Mouse (Mus musculus): ENCODE results near the gene P4hb.

Gene P4hb

DNA sequence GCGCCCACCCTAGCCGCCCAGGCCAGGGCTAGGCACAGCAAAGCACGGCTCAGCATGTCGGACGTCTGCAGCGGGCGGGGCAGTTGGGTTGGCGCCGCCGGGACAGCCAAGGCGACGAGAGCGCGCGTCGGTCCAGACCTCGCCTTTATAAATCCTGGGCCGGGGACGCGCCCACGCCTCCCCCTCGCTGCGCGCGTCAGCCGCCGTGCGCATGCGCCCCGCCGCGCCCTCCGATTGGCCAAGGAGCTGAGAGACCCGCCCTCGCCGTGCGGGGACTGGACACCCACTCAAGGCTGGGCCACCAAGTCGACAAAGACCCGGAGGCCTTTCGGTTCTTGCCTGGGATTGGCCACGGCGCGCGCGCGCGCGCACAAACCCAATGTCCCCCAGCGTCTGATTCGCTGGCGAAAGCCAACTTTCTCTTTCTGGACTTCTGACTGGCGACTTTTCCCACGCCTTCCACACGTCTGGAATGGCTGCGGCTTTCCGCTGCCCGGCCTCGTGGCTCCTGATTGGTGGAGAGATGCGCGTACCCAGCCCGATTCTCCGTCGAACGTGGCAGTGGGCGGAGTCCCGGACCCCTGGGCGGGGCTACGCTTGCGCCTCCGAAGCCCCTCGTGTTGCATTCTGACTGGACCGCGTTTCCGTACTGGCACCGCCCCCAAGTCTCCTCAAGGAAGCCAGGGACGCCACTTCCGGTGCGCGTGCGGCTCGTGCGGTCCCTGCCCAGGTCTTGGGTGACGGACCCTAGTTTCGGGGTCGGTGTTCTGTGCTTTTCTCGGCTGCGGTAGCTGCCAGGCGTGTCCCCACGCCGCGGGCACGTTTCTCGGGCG is at the start of gene P4hb:
Gene P4hb (minus strand): TSS at position 502 of the 833 bp plus-strand sequence.
- ChIA-PET CTCF (interaction anchor here in 3 of 4 experiments (0.6 to 3.4 kb wide), 14 partner anchors 9 to 643 kb away, joined by 3 to 18 read pairs (median 3); partner anchors contain the start of gene Rac3 (in 1 of the 3)), POLR2A (interaction anchor here (0.5 to 16.3 kb wide), 181 partner anchors 9 to 1100 kb away, joined by 3 to 358 read pairs (median 5); partner anchors contain the start of genes Arhgdia (in 3 of the 4), Arl16 (in 3 of the 4), Ccdc137 (in 3 of the 4) and Gcgr (in 3 of the 4))

DNA sequence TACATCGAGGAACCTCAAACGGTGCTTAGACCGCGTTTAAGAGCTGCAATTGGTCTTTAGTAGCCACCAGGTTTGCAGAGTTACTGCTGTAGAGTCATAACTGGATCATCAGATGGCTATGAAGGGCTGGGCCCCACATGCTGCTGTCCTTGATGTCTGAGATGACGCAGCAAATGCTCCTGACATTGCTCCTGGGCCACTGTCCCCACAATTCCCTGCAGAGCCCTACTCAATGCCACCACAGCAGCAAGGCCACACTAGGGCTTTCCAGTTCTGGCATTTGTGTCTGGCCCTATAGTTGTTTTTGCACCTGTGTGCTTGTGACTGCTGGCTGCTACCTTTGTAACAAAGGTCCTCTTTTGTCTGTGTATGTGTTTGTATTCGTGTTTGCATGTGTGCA is 49.8 kb upstream of the P4hb start:
- POLR2A ChIA-PET = interaction anchor here (0.6 to 28.4 kb wide), 16 partner anchors 1 to 230 kb away, joined by 3 to 947 read pairs (median 9); partner anchors contain the start of genes Mafg (in 3 of the 4), Npb (in 2 of the 4), Pycr1 (in 2 of the 4) and Cenpx (in 1 of the 4)

DNA sequence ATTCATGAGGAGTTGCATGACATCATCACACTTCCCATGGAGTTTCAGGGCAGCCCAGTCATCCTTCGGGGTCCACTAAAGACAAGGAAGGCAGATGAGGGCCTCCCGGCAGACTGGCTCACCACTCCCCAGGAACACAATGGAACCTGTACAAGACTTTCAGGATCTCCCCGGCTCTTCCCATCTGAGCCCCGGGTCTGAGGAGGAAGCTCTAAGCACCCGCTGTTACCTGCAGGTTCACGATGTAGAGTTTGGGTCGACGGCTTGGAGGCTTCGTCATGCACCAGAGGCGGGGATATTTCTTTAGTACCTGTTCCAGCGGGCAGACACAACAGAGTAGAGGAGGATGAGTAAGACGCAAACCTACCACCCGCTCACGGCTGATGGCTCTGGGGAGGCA is 47.1 kb upstream of the P4hb start:
- ChIA-PET POLR2A (interaction anchor here in 3 of 4 experiments (0.6 to 28.4 kb wide), 15 partner anchors 10 to 136 kb away, joined by 3 to 947 read pairs (median 7); partner anchors contain the start of genes Mafg (in 2 of the 3), Pycr1 (in 2 of the 3), Cenpx (in 1 of the 3) and Lrrc45 (in 1 of the 3)), CTCF (interaction anchor here in 1 of 4 experiments (1.3 kb wide), 1 partner anchor 13 kb away, joined by 5 read pairs; the partner anchor contains the start of gene Mafg)

More for the DNA sequence above, 49.8 kb upstream of the P4hb start:
- CTCF ChIA-PET = interaction anchor here in 2 of 4 experiments (0.6 to 2.4 kb wide), 4 partner anchors 9 to 177 kb away, joined by 3 to 14 read pairs (median 11); partner anchors contain the start of gene Npb (in 1 of the 2)

DNA sequence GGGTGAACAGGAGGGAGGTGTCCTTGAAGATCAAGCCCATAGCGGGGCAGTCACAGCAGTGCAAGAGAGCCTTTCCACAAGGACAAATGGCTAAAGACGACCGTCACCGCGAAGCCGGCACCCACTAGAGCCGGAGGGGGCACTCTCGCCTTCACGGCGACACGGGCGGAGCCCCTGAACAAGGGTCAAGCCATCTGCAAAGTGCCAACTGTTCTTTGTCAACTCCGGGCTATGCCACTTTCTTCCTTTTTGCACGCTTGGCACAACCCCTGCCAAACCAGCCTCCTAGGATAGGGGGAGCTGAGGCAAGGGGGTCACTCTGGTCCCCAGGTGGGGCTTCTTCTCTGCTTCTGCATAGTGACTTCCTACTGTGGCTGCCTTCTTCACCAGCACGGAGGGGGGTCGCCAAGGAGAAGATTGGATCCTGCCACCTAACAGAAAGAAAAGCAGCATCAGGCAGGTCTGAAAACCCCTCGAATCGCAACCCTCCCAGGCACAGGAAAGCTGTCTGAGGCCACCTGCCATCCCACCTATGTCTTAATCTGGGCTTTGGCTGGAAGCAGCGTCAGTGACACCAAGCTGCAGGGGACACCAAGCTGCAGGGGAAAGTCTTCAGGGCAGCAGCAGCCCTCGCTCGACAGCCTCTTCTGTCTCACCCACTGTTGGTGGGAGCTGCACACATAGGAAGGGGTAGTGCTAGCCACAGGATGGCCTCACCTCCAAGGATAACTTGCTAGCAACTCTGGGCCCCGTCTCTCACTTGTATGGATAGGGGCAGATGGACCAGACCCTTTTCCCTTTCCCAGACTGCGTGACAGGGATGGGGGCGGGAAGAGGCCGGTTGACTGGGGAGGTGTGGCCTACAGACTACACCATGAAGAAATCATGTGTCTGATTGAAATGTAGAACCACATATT is 45.8 kb upstream of the P4hb start:
- ChIA-PET CTCF (interaction anchor here in 1 of 4 experiments (1.2 to 1.8 kb wide), 3 partner anchors 36 to 102 kb away, joined by 4 to 6 read pairs (median 4); no protein-coding TSS in a partner anchor), POLR2A (interaction anchor here in 3 of 4 experiments (0.7 to 28.4 kb wide), 27 partner anchors 9 to 267 kb away, joined by 3 to 947 read pairs (median 5); partner anchors contain the start of genes Npb (in 3 of the 3), Cenpx (in 2 of the 3), Lrrc45 (in 2 of the 3) and Mafg (in 2 of the 3))

DNA sequence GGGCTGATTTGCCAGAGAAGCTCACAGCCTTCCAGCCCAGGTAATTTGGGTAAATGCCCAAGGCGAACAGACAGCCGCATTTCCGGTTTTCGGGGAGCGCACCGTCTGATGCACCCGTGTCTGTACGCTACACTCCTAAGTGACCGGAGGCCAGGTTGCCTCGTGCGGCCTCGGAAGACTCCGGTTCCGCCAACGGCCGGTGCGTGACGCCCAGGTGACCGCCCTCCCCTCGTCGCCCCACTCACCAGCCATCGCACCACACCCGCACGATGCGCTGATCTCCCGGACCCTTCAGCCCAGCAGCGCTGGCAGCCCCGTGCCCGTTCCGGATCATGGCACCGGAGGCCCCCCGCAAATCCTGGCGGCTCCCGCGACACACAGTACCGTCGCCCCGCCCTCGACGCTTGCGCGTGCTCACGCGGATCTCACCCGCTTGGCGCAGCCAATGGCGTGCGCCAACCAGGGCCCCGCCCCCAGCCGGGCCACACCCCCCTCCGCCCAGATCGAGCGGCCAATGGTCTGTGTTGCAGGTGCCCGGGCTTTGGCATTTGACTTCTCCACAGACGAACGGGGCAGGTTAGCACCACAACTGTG is 44.6 kb upstream of the P4hb start, which contains the start of gene Pcyt2:
Gene Pcyt2 (minus strand): TSS at position 418 of the 594 bp plus-strand sequence.
- ChIA-PET POLR2A (interaction anchor here in 3 of 4 experiments (0.6 to 28.4 kb wide), 28 partner anchors 9 to 266 kb away, joined by 3 to 947 read pairs (median 4); partner anchors contain the start of genes Npb (in 3 of the 3), Alyref (in 2 of the 3), Mafg (in 2 of the 3) and P4hb (in 2 of the 3)), CTCF (interaction anchor here in 1 of 4 experiments (0.9 to 1.8 kb wide), 6 partner anchors 35 to 626 kb away, joined by 3 to 6 read pairs (median 4); no protein-coding TSS in a partner anchor)

DNA sequence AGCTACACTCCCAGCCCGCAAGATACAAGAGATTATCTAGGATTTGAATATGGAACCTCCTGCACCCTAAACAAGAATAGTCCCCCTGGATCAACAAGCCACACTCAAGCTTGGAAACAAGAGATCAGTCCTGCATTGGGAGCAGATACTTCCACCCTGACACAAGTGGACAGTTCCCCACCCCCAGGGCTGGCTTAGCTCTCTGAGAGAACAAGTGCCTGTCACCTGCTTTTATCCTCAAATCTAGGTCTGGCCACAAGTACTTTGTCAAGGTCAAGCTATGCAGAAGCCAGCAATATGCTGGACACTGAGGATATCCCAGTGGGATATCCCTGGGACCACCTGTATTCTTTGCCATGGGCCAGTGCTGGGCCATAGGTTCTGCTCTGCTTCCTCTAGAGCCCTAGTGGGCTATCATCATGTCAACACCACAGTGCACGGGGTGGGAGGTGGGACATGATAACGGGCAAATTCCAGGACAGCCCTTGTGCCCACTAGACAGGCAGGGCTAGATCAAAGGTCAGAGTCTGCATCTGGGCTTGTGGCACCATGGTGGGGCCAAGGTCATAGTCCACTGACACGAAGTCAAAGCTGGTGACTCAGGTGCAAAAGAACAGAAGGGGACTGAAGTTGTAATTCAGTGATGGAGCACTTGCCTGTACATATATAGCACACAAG is 43.7 kb upstream of the P4hb start:
- POLR2A ChIA-PET = interaction anchor here in 3 of 4 experiments (0.5 to 28.4 kb wide), 34 partner anchors 8 to 184 kb away, joined by 3 to 947 read pairs (median 4); partner anchors contain the start of genes Alyref (in 2 of the 3), Mafg (in 2 of the 3), Npb (in 2 of the 3) and P4hb (in 2 of the 3)
- CTCF ChIA-PET = interaction anchor here in 2 of 4 experiments (0.6 to 1.8 kb wide), 6 partner anchors 16 to 625 kb away, joined by 3 to 4 read pairs (median 3); no protein-coding TSS in a partner anchor

DNA sequence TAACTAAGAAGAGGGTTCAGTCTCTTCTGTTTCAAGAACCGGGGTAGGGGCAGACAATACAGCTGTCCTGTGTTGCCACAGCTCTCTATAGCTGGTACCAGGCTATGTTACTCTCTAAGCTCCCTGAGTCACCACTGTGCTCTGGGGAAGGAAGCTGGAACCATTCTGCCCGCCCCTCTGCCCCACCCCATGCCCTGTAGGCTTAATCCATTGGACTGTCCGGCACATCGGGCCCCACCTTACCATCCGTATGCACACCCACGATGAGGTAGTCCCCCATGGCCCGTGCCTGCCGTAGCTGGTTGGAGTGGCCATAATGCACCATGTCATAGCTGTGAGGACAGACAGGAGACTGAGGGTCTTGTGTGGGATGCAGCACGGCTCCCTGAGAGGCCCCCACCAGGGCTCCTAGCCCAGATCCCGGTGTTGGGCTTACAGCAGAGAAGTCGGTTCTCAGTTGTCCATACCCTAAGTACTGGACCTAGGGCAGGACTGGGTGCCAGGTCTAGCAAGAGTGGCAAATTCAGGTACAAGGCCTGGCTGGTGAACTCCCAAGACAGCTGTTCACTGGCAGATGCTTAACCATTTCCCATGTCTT is 42.7 kb upstream of the P4hb start:
- POLR2A ChIA-PET = interaction anchor here in 3 of 4 experiments (0.7 to 28.4 kb wide), 25 partner anchors 7 to 185 kb away, joined by 3 to 947 read pairs (median 4); partner anchors contain the start of genes Mafg (in 2 of the 3), P4hb (in 2 of the 3), Pycr1 (in 2 of the 3) and Sirt7 (in 2 of the 3)
- CTCF ChIA-PET = interaction anchor here in 2 of 4 experiments (0.6 to 1.1 kb wide), 5 partner anchors 15 to 438 kb away, joined by 3 to 5 read pairs (median 3); no protein-coding TSS in a partner anchor

DNA sequence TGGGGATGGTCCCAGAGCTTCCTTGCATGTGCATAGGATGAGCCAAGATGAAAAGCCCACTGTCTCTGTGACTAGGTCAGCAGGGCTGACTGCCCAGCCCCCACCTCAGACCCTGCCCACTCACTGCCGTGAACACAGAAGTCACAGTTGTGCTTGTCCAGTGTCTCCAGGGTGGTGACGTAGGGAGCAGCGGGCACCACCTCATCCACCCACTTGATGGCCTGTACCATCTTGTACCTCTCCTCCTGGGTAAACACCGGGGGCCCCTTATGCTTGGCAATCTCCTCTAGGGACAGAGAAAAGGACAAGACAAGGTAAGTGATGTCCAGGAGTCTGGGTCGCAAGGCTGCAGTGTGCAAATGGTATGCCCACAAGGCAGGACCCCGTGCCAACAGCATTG is 42.1 kb upstream of the P4hb start:
- ChIA-PET CTCF (interaction anchor here in 1 of 4 experiments (0.6 kb wide), 2 partner anchors 38 to 438 kb away, joined by 3 read pairs; no protein-coding TSS in a partner anchor), POLR2A (interaction anchor here in 3 of 4 experiments (0.7 to 28.4 kb wide), 8 partner anchors 9 to 375 kb away, joined by 3 to 947 read pairs (median 5); partner anchors contain the start of genes Mafg (in 2 of the 3), Myadml2 (in 1 of the 3), Pycr1 (in 1 of the 3) and Sirt7 (in 1 of the 3))

DNA sequence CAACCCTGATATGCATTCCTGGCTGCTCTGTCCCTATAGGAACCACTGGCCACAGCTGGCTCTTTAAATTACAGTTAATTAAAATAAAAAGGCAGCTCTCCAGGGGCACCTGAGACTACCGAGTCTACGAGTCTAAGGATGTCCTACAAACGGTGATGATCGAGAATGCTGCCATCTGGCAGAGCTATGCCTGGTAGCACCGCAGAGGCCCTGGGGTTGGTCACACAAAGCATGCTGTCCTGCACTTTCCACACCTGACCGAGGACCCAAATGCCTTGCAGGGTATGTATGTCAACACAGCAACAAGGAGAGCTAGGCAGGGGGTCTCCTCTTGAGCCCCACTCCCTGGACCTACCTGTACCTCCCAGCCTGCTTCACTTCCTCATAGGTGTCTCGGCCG is 40.9 kb upstream of the P4hb start:
- ChIA-PET POLR2A (interaction anchor here in 2 of 4 experiments (0.6 to 28.4 kb wide), 11 partner anchors 10 to 52 kb away, joined by 3 to 947 read pairs (median 4); partner anchors contain the start of genes Mafg (in 1 of the 2), Myadml2 (in 1 of the 2), P4hb (in 1 of the 2) and Pycr1 (in 1 of the 2)), CTCF (interaction anchor here in 2 of 4 experiments (0.7 to 3.3 kb wide), 7 partner anchors 10 to 125 kb away, joined by 3 to 19 read pairs (median 9); partner anchors contain the start of gene Sirt7 (in 1 of the 2))

DNA sequence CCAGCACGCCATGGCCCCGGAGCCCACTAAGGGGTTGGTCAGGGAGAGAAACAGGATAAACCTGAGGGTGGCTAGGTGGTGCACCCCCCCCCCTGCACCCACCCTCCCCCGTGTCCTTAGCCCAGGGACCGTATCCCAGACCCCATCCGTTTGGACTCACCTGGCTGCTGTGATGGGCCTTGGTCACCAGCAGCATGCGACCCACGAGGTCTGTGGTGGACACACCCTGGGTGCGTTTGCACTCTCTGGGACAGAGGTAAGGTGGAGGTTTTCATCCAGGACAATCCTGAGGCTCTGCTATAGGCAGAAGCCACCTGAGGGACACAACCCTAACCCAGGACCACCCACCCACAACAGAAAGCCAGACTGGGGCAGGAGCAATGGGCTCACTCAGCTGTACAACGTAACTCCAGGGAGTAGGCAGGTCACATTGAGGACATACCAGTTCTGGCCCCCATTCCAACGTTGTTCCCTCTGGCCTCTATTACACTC is 40.5 kb upstream of the P4hb start:
- CTCF ChIA-PET = interaction anchor here in 2 of 4 experiments (0.8 to 3.3 kb wide), 8 partner anchors 8 to 124 kb away, joined by 3 to 19 read pairs (median 6); partner anchors contain the start of gene Sirt7 (in 1 of the 2)
- POLR2A ChIA-PET = interaction anchor here in 3 of 4 experiments (1.1 to 28.4 kb wide), 14 partner anchors 11 to 122 kb away, joined by 3 to 947 read pairs (median 4); partner anchors contain the start of genes Mafg (in 1 of the 3), Myadml2 (in 1 of the 3), P4hb (in 1 of the 3) and Pycr1 (in 1 of the 3)

DNA sequence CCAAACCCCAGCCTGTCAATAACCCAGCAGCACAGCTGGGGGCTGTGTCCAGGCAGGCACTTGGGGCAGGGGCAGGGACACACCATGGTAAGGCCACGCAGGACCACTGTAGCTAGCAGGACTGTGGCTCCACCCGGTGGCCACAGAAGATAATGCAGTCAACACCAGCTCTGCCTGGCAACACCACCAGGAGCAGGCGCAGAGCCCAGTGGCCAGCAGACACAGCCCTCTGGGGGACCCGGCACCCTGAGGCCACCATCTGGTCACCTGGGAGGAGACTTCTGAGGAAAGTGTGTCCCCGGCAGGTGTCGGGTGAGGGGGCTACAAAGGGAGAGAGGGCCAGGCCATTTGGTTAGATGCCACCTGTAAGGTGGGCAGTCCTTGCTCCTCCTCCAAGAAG is 39.7 kb upstream of the P4hb start:
- POLR2A ChIA-PET = interaction anchor here (0.5 to 28.4 kb wide), 31 partner anchors 9 to 241 kb away, joined by 3 to 947 read pairs (median 4); partner anchors contain the start of genes Pycr1 (in 2 of the 4), Sirt7 (in 2 of the 4), Alyref (in 1 of the 4) and Anapc11 (in 1 of the 4)
- CTCF ChIA-PET = interaction anchor here (0.5 to 3.3 kb wide), 38 partner anchors 9 to 237 kb away, joined by 3 to 19 read pairs (median 4); partner anchors contain the start of genes Sirt7 (in 2 of the 4), Cenpx (in 1 of the 4), Lrrc45 (in 1 of the 4) and Mafg (in 1 of the 4)

DNA sequence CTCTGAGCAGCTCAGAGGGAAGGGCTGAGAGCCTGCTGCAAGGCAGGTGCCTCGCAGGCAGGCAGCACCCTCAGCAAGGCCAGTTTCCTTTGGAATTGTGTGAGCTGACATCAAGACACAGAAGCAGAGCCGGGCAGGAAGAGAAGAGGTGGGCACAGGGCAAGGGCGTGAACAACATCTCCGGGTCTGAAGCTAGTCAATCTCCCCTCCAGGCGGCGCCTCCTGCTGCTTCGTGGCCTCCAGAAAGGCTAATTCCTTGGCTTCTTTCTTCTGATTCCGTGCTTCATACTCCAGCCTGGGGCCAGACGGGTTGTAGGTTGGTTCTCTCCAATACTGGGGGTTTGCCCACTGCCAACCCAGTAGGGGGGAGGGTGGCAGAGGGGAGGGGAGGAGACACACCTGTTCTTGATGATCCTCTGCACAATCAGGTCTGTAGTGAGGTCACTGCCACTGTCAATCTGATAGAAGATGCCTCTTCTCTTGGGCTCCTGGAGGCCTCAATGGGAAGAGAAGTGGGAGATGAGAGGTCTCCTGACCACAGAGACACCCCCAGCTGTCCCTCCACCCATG is 37.5 kb upstream of the P4hb start:
- POLR2A ChIA-PET = interaction anchor here in 3 of 4 experiments (0.9 to 28.4 kb wide), 34 partner anchors 7 to 536 kb away, joined by 3 to 947 read pairs (median 10); partner anchors contain the start of genes Mafg (in 3 of the 3), P4hb (in 3 of the 3), Alyref (in 2 of the 3) and Anapc11 (in 2 of the 3)
- CTCF ChIA-PET = interaction anchor here in 3 of 4 experiments (0.5 to 2.6 kb wide), 7 partner anchors 20 to 852 kb away, joined by 4 to 19 read pairs (median 6); partner anchors contain the start of genes Rac3 (in 2 of the 3), Cenpx (in 1 of the 3) and Lrrc45 (in 1 of the 3)

DNA sequence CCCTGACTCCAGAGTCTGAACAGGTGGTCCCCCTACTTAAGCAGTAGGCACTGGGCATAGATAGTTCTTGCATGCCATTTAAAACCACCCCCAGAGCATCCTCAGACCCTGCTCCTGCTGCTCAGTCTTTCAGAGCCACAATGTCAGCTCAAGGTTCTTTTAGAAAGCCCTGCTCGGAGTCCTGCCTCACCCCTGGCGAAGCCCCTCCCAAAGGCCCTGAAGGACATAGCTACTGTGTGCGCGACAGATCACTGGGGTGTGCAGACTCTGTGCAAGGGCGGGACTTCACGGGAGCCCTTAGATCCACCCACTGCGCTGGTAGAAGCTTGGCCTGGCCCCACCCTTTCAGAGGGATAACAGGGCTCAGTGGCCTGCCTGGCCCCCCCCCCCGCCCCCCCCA is 36.2 kb upstream of the P4hb start:
- POLR2A ChIA-PET = interaction anchor here (0.5 to 28.4 kb wide), 92 partner anchors 8 to 537 kb away, joined by 3 to 947 read pairs (median 4); partner anchors contain the start of genes Mafg (in 4 of the 4), P4hb (in 4 of the 4), Alyref (in 3 of the 4) and Anapc11 (in 3 of the 4)

More for the DNA sequence above, 36.2 kb upstream of the P4hb start:
- CTCF ChIA-PET = interaction anchor here in 3 of 4 experiments (0.6 to 2.6 kb wide), 26 partner anchors 12 to 255 kb away, joined by 3 to 19 read pairs (median 5); partner anchors contain the start of genes Rac3 (in 2 of the 3), Cenpx (in 1 of the 3), Dcxr (in 1 of the 3) and Lrrc45 (in 1 of the 3)

All from embryonic stem cell, embryonic (primary cell).